Mouse (Mus musculus) cerebellum, postnatal 14 days (tissue): ENCODE measurements around the gene Kdm4a.

Experiments used
- DNase-seq, 2 experiments: peaks; one replicate each; pipeline ENCODE4 v3.0.0; 2021; ENCODE audit warnings: mixed read lengths in 2 of 2

The Kdm4a gene

GRCm38 (mm10) chr4:118179467-118180300 lies at the start of gene Kdm4a:
Gene Kdm4a (minus strand): TSS chr4:118180043.
- DNase-seq = peak; percentile 92

GRCm38 (mm10) chr4:118229035-118229770 lies 49.4 kb upstream of the Kdm4a start:
- DNase-seq = no peak

- no peak for DNase-seq
Measured at GRCm38 (mm10) chr4:118227398-118227797, 47.6 kb upstream of the Kdm4a start.

GRCm38 (mm10) chr4:118221261-118221660 lies 41.4 kb upstream of the Kdm4a start:
- DNase-seq = no peak

GRCm38 (mm10) chr4:118220756-118221155 lies 40.9 kb upstream of the Kdm4a start:
- DNase-seq = no peak

GRCm38 (mm10) chr4:118219487-118219886 lies 39.6 kb upstream of the Kdm4a start:
- no peak for DNase-seq

GRCm38 (mm10) chr4:118218521-118218920 lies 38.7 kb upstream of the Kdm4a start:
- DNase-seq = no peak

GRCm38 (mm10) chr4:118216726-118217595 lies 37.1 kb upstream of the Kdm4a start:
- DNase-seq = peak; percentile 86 to 89

- DNase-seq = no peak
Measured at GRCm38 (mm10) chr4:118214891-118215290, 35.0 kb upstream of the Kdm4a start.

GRCm38 (mm10) chr4:118206918-118207640 lies 27.2 kb upstream of the Kdm4a start:
- no peak for DNase-seq

- DNase-seq = no peak
Measured at GRCm38 (mm10) chr4:118205906-118206305, 26.1 kb upstream of the Kdm4a start.

- no peak for DNase-seq
Measured at GRCm38 (mm10) chr4:118199093-118199492, 19.2 kb upstream of the Kdm4a start.

- no peak for DNase-seq
Measured at GRCm38 (mm10) chr4:118198606-118199005, 18.8 kb upstream of the Kdm4a start.

- DNase-seq = no peak
Measured at GRCm38 (mm10) chr4:118196185-118196584, 16.3 kb upstream of the Kdm4a start.

- DNase-seq = peak in 1 of 2 experiments; percentile 29
Measured at GRCm38 (mm10) chr4:118180301-118181080, 648 bp upstream of the Kdm4a start.

- DNase-seq = no peak
Measured at GRCm38 (mm10) chr4:118178952-118179466, 834 bp downstream of the Kdm4a start.

- DNase-seq = no peak
Measured at GRCm38 (mm10) chr4:118172461-118172860, 7.4 kb downstream of the Kdm4a start.

- peak in 1 of 2 experiments; percentile 43 for DNase-seq
Measured at GRCm38 (mm10) chr4:118171006-118171405, 8.8 kb downstream of the Kdm4a start.

GRCm38 (mm10) chr4:118162123-118162522 lies 17.7 kb downstream of the Kdm4a start:
- no peak for DNase-seq

- DNase-seq = no peak
Measured at GRCm38 (mm10) chr4:118157666-118158065, 22.2 kb downstream of the Kdm4a start.

GRCm38 (mm10) chr4:118156559-118156958 lies 23.3 kb downstream of the Kdm4a start:
- peak; percentile 76 to 81 for DNase-seq
